Mouse (Mus musculus): ENCODE data around the gene Gm45062.

GRCm38 (mm10) chr6:8288755-8289580 lies 29.7 kb downstream of the Gm45062 start:
- TF ChIP-seq CTCF (IDR thresholded peaks at IDR 0.05; ENCODE audit: extremely low read depth, insufficient read length, insufficient replicate concordance, low read depth, low read length): no peak
- no peak for TF ChIP-seq POLR2A (IDR thresholded peaks at IDR 0.05; ENCODE audit: low read depth, low read length)
